Mouse (Mus musculus): ENCODE data around the gene Gm9508. TPM values are rescaled to one million over a fixed set of nuclear protein-coding genes. Genes with fewer than 3 reads are reported as not detected.
"Not testable (repeated sequence)": the region's sequence is repeated elsewhere in the genome, so short reads cannot be mapped to it uniquely, and the experiment has no call there.

Gene Gm9508
- not detected in 2 replicates for polyA plus RNA-seq (2016; fragmentation: Nextera tagmentation; extraction: Ambion mirVana)

GRCm38 (mm10) chr10:77697133-77697532, at the start of gene Gm9508:
TSS of gene Gm9508 (minus strand) at chr10:77697233.
- peaks cover 3% of the 10 kb centered on the region; the same call in 1 of the 2 replicates for H3K9me3 ChIP-seq (replicated peaks)
- no peak within 1 kb of the TSS for H3K9ac ChIP-seq
- peaks cover 19% of the 10 kb centered on the region for H3K27me3 ChIP-seq (replicated peaks)
- H3K27ac ChIP-seq (ENCODE audit: poor library complexity, severe bottlenecking): no peak within 1 kb of the TSS
- H3K4me3 ChIP-seq: no peak within 1 kb of the TSS
- no peak for ATAC-seq (ENCODE audit: insufficient number of reproducible peaks, low FRiP score)
- whole genome bisulfite sequencing: 26% methylated on average over 4 of the region's 4 CpGs
- H3K4me2 ChIP-seq: no peak within 1 kb of the TSS
- H3K36me3 ChIP-seq: no peaks in the 10 kb centered on the region
- H3K4me1 ChIP-seq (replicated peaks): no peaks in the 10 kb centered on the region

- H3K36me3 ChIP-seq; H3K27ac ChIP-seq (ENCODE audit: poor library complexity, severe bottlenecking); H3K9me3 ChIP-seq (replicated peaks); H3K27me3 ChIP-seq (replicated peaks); H3K4me3 ChIP-seq; H3K4me2 ChIP-seq; H3K4me1 ChIP-seq (replicated peaks); H3K9ac ChIP-seq; ATAC-seq (ENCODE audit: insufficient number of reproducible peaks, low FRiP score): not testable (repeated sequence)
- WGBS: 54% methylated on average over 5 of the region's 5 CpGs
Observed at GRCm38 (mm10) chr10:77741924-77742688, 45.1 kb upstream of the Gm9508 start, which contains the start of gene Gm18596. TSS of gene Gm18596 (minus strand) at chr10:77742638.

- ATAC-seq (ENCODE audit: insufficient number of reproducible peaks, low FRiP score): no peak
- WGBS: 73% methylated on average over 4 of the region's 4 CpGs
- H3K36me3 ChIP-seq: no peaks in the 10 kb centered on the region; the same call in 1 of the 2 replicates
- H3K4me1 ChIP-seq (replicated peaks): no peaks in the 10 kb centered on the region
- no peaks in the 10 kb centered on the region for H3K27me3 ChIP-seq (replicated peaks)
- H3K27ac ChIP-seq (ENCODE audit: poor library complexity, severe bottlenecking): no peak overlapping the region
- H3K9me3 ChIP-seq (replicated peaks): peaks cover 10% of the 10 kb centered on the region
- no peak overlapping the region for H3K4me3 ChIP-seq
- no peak overlapping the region for H3K4me2 ChIP-seq
- no peak overlapping the region for H3K9ac ChIP-seq
Observed at GRCm38 (mm10) chr10:77738929-77739328, 41.9 kb upstream of the Gm9508 start.

DNA sequence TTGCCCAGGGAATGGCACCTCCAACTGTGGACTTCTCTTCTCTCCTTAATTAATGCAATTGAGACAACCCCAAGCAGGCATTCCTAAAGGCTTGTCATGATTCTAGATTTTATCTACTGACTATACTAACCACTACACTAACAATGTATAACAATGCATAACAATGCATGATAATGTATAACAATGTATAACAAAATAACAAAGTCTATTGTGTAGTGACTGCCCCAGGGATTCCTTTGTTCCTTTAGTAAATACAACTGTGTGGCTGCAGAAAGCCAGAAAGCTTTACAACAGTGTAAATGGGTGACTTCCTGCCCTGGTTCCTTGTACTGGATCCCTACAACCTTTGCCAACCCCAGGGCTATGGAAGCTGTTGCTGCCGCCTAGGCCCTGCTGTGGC, 38.9 kb upstream of the Gm9508 start:
- WGBS: 91% methylated on average over 1 of the region's 1 CpGs
- no peaks in the 10 kb centered on the region for H3K27me3 ChIP-seq (replicated peaks)
- H3K27ac ChIP-seq (ENCODE audit: poor library complexity, severe bottlenecking): no peak overlapping the region
- H3K9ac ChIP-seq: no peak overlapping the region
- no peak overlapping the region for H3K4me2 ChIP-seq
- peaks cover 10% of the 10 kb centered on the region for H3K9me3 ChIP-seq (replicated peaks)
- H3K36me3 ChIP-seq: no peaks in the 10 kb centered on the region; the same call in 1 of the 2 replicates
- H3K4me3 ChIP-seq: no peak overlapping the region
- ATAC-seq (ENCODE audit: insufficient number of reproducible peaks, low FRiP score): no peak
- no peaks in the 10 kb centered on the region for H3K4me1 ChIP-seq (replicated peaks)

- Histone ChIP-seq H3K36me3 (no peaks in the 10 kb centered on the region), H3K9ac (no peak overlapping the region)
- 46% methylated on average over 4 of the region's 4 CpGs for WGBS
Observed at GRCm38 (mm10) chr10:77729241-77729640, 32.2 kb upstream of the Gm9508 start.

DNA sequence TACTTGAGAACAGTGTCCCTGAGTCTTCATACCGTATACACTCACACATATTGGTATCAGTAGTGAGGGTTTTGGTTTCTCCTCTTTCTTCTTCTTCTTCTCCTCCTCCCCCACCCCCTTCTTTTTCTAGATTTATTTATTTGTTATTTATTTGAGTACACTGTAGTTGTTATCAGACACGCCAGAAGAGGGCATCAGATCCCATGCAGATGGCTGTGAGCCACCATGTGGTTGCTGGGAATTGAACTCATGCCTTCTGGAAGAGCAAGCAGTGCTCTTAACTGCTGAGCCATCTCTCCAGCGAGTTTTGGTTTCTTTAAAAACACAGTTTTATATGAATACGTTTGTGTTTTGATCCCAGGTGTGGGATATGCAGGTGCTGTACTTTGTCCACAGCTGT, 31.2 kb upstream of the Gm9508 start:
- Histone ChIP-seq H3K4me1 (replicated peaks) (no peaks in the 10 kb centered on the region), H3K9ac (no peak overlapping the region), H3K27me3 (replicated peaks) (no peaks in the 10 kb centered on the region; the same call in 1 of the 2 replicates), H3K4me3 (no peak overlapping the region), H3K27ac (ENCODE audit: poor library complexity, severe bottlenecking) (no peak overlapping the region), H3K36me3 (no peaks in the 10 kb centered on the region), H3K4me2 (no peak overlapping the region), H3K9me3 (replicated peaks) (no peaks in the 10 kb centered on the region)
- 65% methylated on average over 4 of the region's 4 CpGs for WGBS
- no peak for ATAC-seq (ENCODE audit: insufficient number of reproducible peaks, low FRiP score)

More at GRCm38 (mm10) chr10:77729241-77729640, 32.2 kb upstream of the Gm9508 start:
- Histone ChIP-seq H3K9me3 (replicated peaks) (no peaks in the 10 kb centered on the region), H3K4me1 (replicated peaks) (no peaks in the 10 kb centered on the region), H3K4me3 (no peak overlapping the region), H3K27me3 (replicated peaks) (no peaks in the 10 kb centered on the region; the same call in 1 of the 2 replicates), H3K4me2 (no peak overlapping the region), H3K27ac (ENCODE audit: poor library complexity, severe bottlenecking) (no peak overlapping the region)
- ATAC-seq (ENCODE audit: insufficient number of reproducible peaks, low FRiP score): no peak

- H3K4me1 ChIP-seq (replicated peaks): no peaks in the 10 kb centered on the region
- no peak within 1 kb of the TSS for H3K9ac ChIP-seq
- no peak within 1 kb of the TSS for H3K4me2 ChIP-seq
- H3K9me3 ChIP-seq (replicated peaks): no peaks in the 10 kb centered on the region
- H3K27ac ChIP-seq (ENCODE audit: poor library complexity, severe bottlenecking): no peak within 1 kb of the TSS
- ATAC-seq (ENCODE audit: insufficient number of reproducible peaks, low FRiP score): no peak
- no peaks in the 10 kb centered on the region for H3K36me3 ChIP-seq
- no peaks in the 10 kb centered on the region; the same call in 1 of the 2 replicates for H3K27me3 ChIP-seq (replicated peaks)
- 27% methylated on average over 3 of the region's 3 CpGs for WGBS
- H3K4me3 ChIP-seq: no peak within 1 kb of the TSS
Observed at GRCm38 (mm10) chr10:77726186-77726585, 29.2 kb upstream of the Gm9508 start, which contains the start of gene Gm10100. TSS of gene Gm10100 (plus strand) at chr10:77726486.

DNA sequence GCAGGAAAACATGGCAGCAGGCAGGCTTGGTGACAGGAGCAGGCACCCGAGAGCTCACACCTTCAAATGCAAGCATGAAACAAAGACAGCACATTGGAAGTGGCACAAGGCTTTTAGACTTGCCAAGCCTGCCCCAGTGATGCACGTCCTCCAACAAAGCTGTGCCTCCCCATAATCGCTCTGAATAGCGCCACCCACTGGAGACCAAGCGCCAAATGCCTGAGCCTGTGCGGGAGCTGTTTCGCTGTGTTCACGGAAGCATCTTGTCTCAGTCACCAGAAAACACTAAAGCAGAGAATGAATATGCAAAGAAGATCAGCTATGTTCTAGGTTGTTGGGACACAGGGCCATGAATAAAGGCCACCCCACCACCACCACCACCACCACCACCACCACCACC, 27.8 kb upstream of the Gm9508 start:
- Histone ChIP-seq H3K9me3 (replicated peaks) (peaks cover 6% of the 10 kb centered on the region; the same call in 1 of the 2 replicates), H3K27me3 (replicated peaks) (no peaks in the 10 kb centered on the region; the same call in 1 of the 2 replicates), H3K4me3 (no peak overlapping the region), H3K4me1 (replicated peaks) (no peaks in the 10 kb centered on the region), H3K9ac (no peak overlapping the region), H3K4me2 (no peak overlapping the region), H3K27ac (ENCODE audit: poor library complexity, severe bottlenecking) (no peak overlapping the region), H3K36me3 (no peaks in the 10 kb centered on the region)
- WGBS: 76% methylated on average over 8 of the region's 8 CpGs
- ATAC-seq (ENCODE audit: insufficient number of reproducible peaks, low FRiP score): no peak

DNA sequence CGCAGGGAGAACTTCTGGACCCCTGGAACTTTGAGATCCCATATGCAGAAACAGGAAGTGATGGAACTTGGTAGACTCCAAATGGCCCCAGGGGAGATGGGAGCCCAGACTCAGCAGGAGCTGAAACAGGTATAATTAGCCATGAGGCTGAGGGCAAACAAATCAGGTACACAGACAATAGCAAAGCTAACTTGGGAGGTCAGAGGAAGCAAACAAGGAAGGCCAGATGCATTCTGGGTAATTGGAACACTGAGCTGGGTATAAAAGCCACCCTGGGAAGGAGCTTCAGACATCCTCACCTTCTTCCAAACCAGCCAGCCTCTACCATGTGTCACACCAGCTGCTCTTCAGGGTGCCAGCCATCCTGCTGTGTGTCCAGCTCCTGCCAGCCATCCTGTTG, 23.3 kb upstream of the Gm9508 start, which contains the start of gene Krtap12-1:
Gene Krtap12-1 (plus strand): TSS at position 301 of the 400 bp plus-strand sequence.
- not testable (repeated sequence) for H3K9ac ChIP-seq; H3K36me3 ChIP-seq; H3K4me3 ChIP-seq; H3K27me3 ChIP-seq (replicated peaks); H3K27ac ChIP-seq (ENCODE audit: poor library complexity, severe bottlenecking); H3K4me2 ChIP-seq; ATAC-seq (ENCODE audit: insufficient number of reproducible peaks, low FRiP score); H3K4me1 ChIP-seq (replicated peaks); H3K9me3 ChIP-seq (replicated peaks)
- whole genome bisulfite sequencing: 74% methylated on average over 1 of the region's 1 CpGs

GRCm38 (mm10) chr10:77715507-77715906, 18.5 kb upstream of the Gm9508 start, which contains the start of gene Gm10142:
TSS of gene Gm10142 (plus strand) at chr10:77715807.
- ATAC-seq (ENCODE audit: insufficient number of reproducible peaks, low FRiP score): no peak

GRCm38 (mm10) chr10:77713734-77714133, 16.7 kb upstream of the Gm9508 start:
- no peak overlapping the region for H3K4me3 ChIP-seq
- no peak overlapping the region for H3K4me2 ChIP-seq
- 41% methylated on average over 4 of the region's 4 CpGs for WGBS
- ATAC-seq (ENCODE audit: insufficient number of reproducible peaks, low FRiP score): no peak
- no peak overlapping the region for H3K27ac ChIP-seq (ENCODE audit: poor library complexity, severe bottlenecking)
- no peak overlapping the region for H3K9ac ChIP-seq
- H3K4me1 ChIP-seq (replicated peaks): no peaks in the 10 kb centered on the region
- 0 out of 2 replicates have a peak, but pooled peaks cover 6% of the 10 kb centered on the region for H3K9me3 ChIP-seq (replicated peaks)
- H3K27me3 ChIP-seq (replicated peaks): no peaks in the 10 kb centered on the region
- H3K36me3 ChIP-seq: no peaks in the 10 kb centered on the region

More at GRCm38 (mm10) chr10:77715507-77715906, 18.5 kb upstream of the Gm9508 start, which contains the start of gene Gm10142:
- H3K36me3 ChIP-seq: no peaks in the 10 kb centered on the region
- WGBS: 69% methylated on average over 1 of the region's 1 CpGs
- no peak within 1 kb of the TSS for H3K4me2 ChIP-seq
- no peak within 1 kb of the TSS for H3K9ac ChIP-seq
- peaks cover 12% of the 10 kb centered on the region; the same call in 1 of the 2 replicates for H3K9me3 ChIP-seq (replicated peaks)
- H3K27ac ChIP-seq (ENCODE audit: poor library complexity, severe bottlenecking): no peak within 1 kb of the TSS
- no peaks in the 10 kb centered on the region for H3K27me3 ChIP-seq (replicated peaks)
- no peaks in the 10 kb centered on the region for H3K4me1 ChIP-seq (replicated peaks)
- no peak within 1 kb of the TSS for H3K4me3 ChIP-seq
